Mouse (Mus musculus) intestine, embryonic 14.5 days (tissue): ENCODE data around the gene Rfx8. TPM values are rescaled to one million over a fixed set of nuclear protein-coding genes. Genes with fewer than 3 reads are reported as not detected.

ENCODE experiments used
- ATAC-seq: fragments of 200-750 bp; cut with Nextera tagmentation; replicated peaks from 2 replicates; pipeline ENCODE4 v1.8.0; 2017; ENCODE audit warnings: low read depth, moderate number of reproducible peaks, moderate TSS enrichment, moderate library complexity; ENCODE audit not compliant: low FRiP score, low TSS enrichment
- DNase-seq: peaks from one replicate; pipeline ENCODE4 v3.0.0-alpha.2; 2018; ENCODE audit warnings: low spot score
- H3K27ac ChIP-seq: fragments of 300-500 bp; sonication (generic); 2 replicates; pipeline ENCODE4 v1.5.1; 2014; ENCODE audit warnings: low read depth, mild to moderate bottlenecking, control low read depth
- H3K27me3 ChIP-seq: fragments of 300-500 bp; sonication (generic); replicated peaks from 2 replicates; pipeline ENCODE4 v1.6.1; 2014; ENCODE audit warnings: low read length, control low read depth; ENCODE audit not compliant: control insufficient read depth, insufficient read depth
- H3K36me3 ChIP-seq: fragments of 300-500 bp; sonication (generic); 2 replicates; pipeline ENCODE4 v1.6.1; 2014; ENCODE audit warnings: low read length, control low read depth; ENCODE audit not compliant: control insufficient read depth, insufficient read depth
- H3K4me1 ChIP-seq: fragments of 300-500 bp; sonication (generic); replicated peaks from 2 replicates; pipeline ENCODE4 v1.6.1; 2014; ENCODE audit warnings: low read length, control low read depth, mixed read lengths; ENCODE audit not compliant: control insufficient read depth, insufficient read depth
- H3K4me2 ChIP-seq: fragments of 300-500 bp; sonication (generic); 2 replicates; pipeline ENCODE4 v1.6.1; 2014; ENCODE audit warnings: low read length
- H3K4me3 ChIP-seq: fragments of 300-500 bp; sonication (generic); 2 replicates; pipeline ENCODE4 v1.5.1; 2014; ENCODE audit warnings: low read depth, low read length, control low read depth, mixed read lengths
- H3K9ac ChIP-seq: fragments of 300-500 bp; sonication (generic); 2 replicates; pipeline ENCODE4 v1.6.1; 2014; ENCODE audit warnings: mild to moderate bottlenecking, low read length
- H3K9me3 ChIP-seq: fragments of 300-500 bp; sonication (generic); 2 replicates; pipeline ENCODE4 v1.6.1; 2016; ENCODE audit warnings: low read length, control low read depth; ENCODE audit not compliant: control insufficient read depth
- WGBS: fragments of 180-500 bp; shearing (Covaris S2); extraction: QIAGEN DNeasy Blood & Tissue Kit; methylation state at CpG from one replicate; pipeline ENCODE4 v1.1.7; 2014; 5-methylcytosine and 5-hydroxymethylcytosine counted together
- polyA plus RNA-seq: library from polyadenylated mRNA; unstranded; fragments of >200 nt; fragmentation: Nextera tagmentation; extraction: Ambion mirVana; gene quantifications from 2 replicates; pipeline ENCODE4 v1.2.1, GENCODE M21; 2014

Gene Rfx8
- polyA plus RNA-seq, 1 experiment from 2014 or later = not detected

- 69% methylated on average over 6 of the region's 6 CpGs for WGBS
Observed at GRCm38 (mm10) chr1:39615526-39615925, 105.3 kb downstream of the Rfx8 start.

More at GRCm38 (mm10) chr1:39615526-39615925, 105.3 kb downstream of the Rfx8 start:
- DNase-seq = no peak
- H3K27me3 ChIP-seq = no peaks in the 10 kb centered on the region
- no peak overlapping the region for H3K4me3 ChIP-seq
- peaks cover 10% of the 10 kb centered on the region for H3K4me1 ChIP-seq
- no peak overlapping the region for H3K4me2 ChIP-seq
- H3K27ac ChIP-seq = no peak overlapping the region
- H3K9ac ChIP-seq = no peak overlapping the region
- no peaks in the 10 kb centered on the region for H3K36me3 ChIP-seq
- no peak for ATAC-seq
- H3K9me3 ChIP-seq = no peaks in the 10 kb centered on the region

Other genes starting within 250 kb of the Rfx8 start
- 8.2 and 9.1 TPM in 2 replicates for gene Tbc1d8, start 242.2 kb downstream of the Rfx8 start, polyA plus RNA-seq
- gene Cnot11, start 186.0 kb downstream of the Rfx8 start, polyA plus RNA-seq = 21.7 and 23.4 TPM in 2 replicates
- 39.8 and 44.7 TPM in 2 replicates for gene Rnf149, start 143.6 kb downstream of the Rfx8 start, polyA plus RNA-seq
- gene Creg2, start 69.5 kb downstream of the Rfx8 start, polyA plus RNA-seq = 0.28 and 0.34 TPM in 2 replicates
- gene Gm3646, start 84.3 kb upstream of the Rfx8 start, polyA plus RNA-seq = not detected in 2 replicates
- gene Map4k4, start 179.9 kb upstream of the Rfx8 start, polyA plus RNA-seq = 28.3 and 35.4 TPM in 2 replicates